Mouse (Mus musculus): ENCODE measurements at regions not wholly inside any gene's neighbourhood (a gene's known extent, or its start where the extent isn't known, plus 50 kb on each side); places are given as distances from the start of the nearest gene placed in this dataset.
A peak's percentile ranks its signal among the peaks of the same experiment; 100 is the strongest.
"Not testable (repeated sequence)": the region's sequence is repeated elsewhere in the genome, so short reads cannot be mapped to it uniquely, and the experiment has no call there.

DNA sequence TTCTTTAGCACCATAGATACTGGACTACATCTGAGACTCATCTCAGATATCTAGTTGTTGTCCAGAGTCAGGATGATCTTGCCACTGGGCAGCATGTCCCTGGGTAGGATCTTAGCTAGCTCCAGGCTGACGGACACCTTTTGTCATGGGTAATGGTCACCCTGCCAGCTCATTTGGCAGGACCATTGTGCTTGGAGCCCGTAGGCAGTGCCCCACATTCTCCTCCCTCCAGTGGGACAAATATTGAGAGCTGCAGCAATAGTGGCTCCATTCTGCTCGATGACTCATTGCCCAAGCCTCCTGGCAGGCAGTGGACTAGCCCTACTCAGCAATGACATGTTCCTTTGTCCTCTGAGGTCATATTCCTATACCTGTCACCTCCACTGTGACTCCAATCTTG lies 258.9 kb upstream of the Tmpo start:
- Histone ChIP-seq H3K9ac (ENCODE audit: low read length) (no peak overlapping the region), H3K27ac (replicated peaks in 1 of 2; ENCODE audit: control insufficient read depth in 1 of 2, insufficient read depth in 1 of 2, low read depth in 2 of 2, low read length in 2 of 2) (no peak overlapping the region), H3K4me1 (ENCODE audit: control insufficient read depth in 2 of 2, insufficient read depth in 2 of 2, low read length in 2 of 2) (peaks cover 8 to 36% of the 10 kb centered on the region in 2 experiments), H3K4me2 (ENCODE audit: low read length) (no peak overlapping the region), H3K36me3 (ENCODE audit: control insufficient read depth, insufficient read depth, low read length) (no peaks in the 10 kb centered on the region), H3K27me3 (ENCODE audit: control insufficient read depth, insufficient read depth, low read length) (no peaks in the 10 kb centered on the region), H3K4me3 (ENCODE audit: control insufficient read depth in 1 of 2, insufficient read depth in 1 of 2, low read depth in 1 of 2, low read length in 2 of 2) (no peak overlapping the region), H3K9me3 (ENCODE audit: control insufficient read depth, low read length) (no peaks in the 10 kb centered on the region)
- 55% methylated on average over 3 of the region's 3 CpGs for WGBS
- no peak; the same call in 1 of the 2 replicates for ATAC-seq (ENCODE audit: insufficient number of reproducible peaks, insufficient read depth, low FRiP score, low read depth)

DNA sequence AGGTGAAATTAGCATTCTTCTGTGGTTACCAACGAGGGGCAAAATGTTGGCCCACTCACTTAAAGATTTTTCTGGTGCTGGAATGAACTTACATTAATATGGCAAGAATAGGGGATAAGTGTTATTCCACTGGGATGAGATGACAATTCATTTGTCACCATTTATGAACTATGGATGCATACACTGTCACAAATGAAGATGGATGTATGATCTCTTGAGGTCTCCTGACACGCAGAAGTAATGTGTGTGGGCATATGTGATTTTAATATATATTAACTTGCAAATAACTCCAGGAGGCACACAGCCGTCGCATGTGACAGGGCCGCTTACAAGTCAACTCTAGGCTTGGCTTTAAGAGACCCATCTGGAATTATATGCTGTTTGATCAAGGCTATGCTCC lies 256.8 kb upstream of the Tmpo start:
- 93% methylated on average over 5 of the region's 5 CpGs for WGBS
- Histone ChIP-seq H3K27ac (replicated peaks in 1 of 2; ENCODE audit: control insufficient read depth in 1 of 2, insufficient read depth in 1 of 2, low read depth in 2 of 2, low read length in 2 of 2) (no peak overlapping the region), H3K9ac (ENCODE audit: low read length) (no peak overlapping the region), H3K27me3 (ENCODE audit: control insufficient read depth, insufficient read depth, low read length) (no peaks in the 10 kb centered on the region), H3K36me3 (ENCODE audit: control insufficient read depth, insufficient read depth, low read length) (no peaks in the 10 kb centered on the region), H3K4me3 (ENCODE audit: control insufficient read depth in 1 of 2, insufficient read depth in 1 of 2, low read depth in 1 of 2, low read length in 2 of 2) (no peak overlapping the region), H3K4me1 (ENCODE audit: control insufficient read depth in 2 of 2, insufficient read depth in 2 of 2, low read length in 2 of 2) (peaks cover 8 to 34% of the 10 kb centered on the region in 2 experiments), H3K9me3 (ENCODE audit: control insufficient read depth, low read length) (no peaks in the 10 kb centered on the region), H3K4me2 (ENCODE audit: low read length) (no peak overlapping the region)
- ATAC-seq (ENCODE audit: insufficient number of reproducible peaks, insufficient read depth, low FRiP score, low read depth), result no peak

DNA sequence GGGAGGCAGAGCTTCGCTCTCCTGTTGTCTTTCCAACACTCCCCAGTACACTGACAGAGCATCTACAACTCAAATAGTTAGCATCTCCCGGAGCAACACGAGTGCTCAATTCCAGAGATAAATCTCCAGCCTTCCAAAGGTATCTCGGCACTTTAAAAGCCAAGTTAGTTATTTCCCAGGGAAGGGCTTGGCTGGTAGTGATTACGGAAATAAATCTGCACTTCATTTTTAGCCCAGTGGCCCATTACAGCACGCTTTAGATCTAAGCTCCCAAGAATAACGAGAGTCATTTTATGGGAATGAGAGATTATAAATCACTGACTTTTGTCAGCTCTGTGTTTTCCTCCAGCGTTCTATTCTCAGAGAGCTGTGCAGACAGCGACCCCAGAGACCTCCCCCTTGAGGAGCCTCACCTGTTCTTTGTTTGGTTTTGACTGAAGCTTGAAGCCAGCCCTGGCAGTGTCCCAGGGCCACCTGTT lies 255.0 kb upstream of the Tmpo start:
- H3K9me3 ChIP-seq (ENCODE audit: control insufficient read depth, low read length), result no peaks in the 10 kb centered on the region
- peak overlapping the region; percentile 7; the same call in 1 of the 2 replicates for H3K4me2 ChIP-seq (ENCODE audit: low read length)
- ATAC-seq (ENCODE audit: insufficient number of reproducible peaks, insufficient read depth, low FRiP score, low read depth), result no peak
- H3K27ac ChIP-seq (replicated peaks in 1 of 2; ENCODE audit: control insufficient read depth in 1 of 2, insufficient read depth in 1 of 2, low read depth in 2 of 2, low read length in 2 of 2), result peak overlapping the region; percentile 47 to 51
- H3K4me1 ChIP-seq (ENCODE audit: control insufficient read depth in 2 of 2, insufficient read depth in 2 of 2, low read length in 2 of 2), result peaks cover 8 to 30% of the 10 kb centered on the region in 2 experiments
- no peaks in the 10 kb centered on the region for H3K27me3 ChIP-seq (ENCODE audit: control insufficient read depth, insufficient read depth, low read length)
- WGBS, result 22% methylated on average over 9 of the region's 9 CpGs
- H3K9ac ChIP-seq (ENCODE audit: low read length), result no peak overlapping the region
- H3K4me3 ChIP-seq (ENCODE audit: control insufficient read depth in 1 of 2, insufficient read depth in 1 of 2, low read depth in 1 of 2, low read length in 2 of 2), result no peak overlapping the region
- H3K36me3 ChIP-seq (ENCODE audit: control insufficient read depth, insufficient read depth, low read length), result no peaks in the 10 kb centered on the region

DNA sequence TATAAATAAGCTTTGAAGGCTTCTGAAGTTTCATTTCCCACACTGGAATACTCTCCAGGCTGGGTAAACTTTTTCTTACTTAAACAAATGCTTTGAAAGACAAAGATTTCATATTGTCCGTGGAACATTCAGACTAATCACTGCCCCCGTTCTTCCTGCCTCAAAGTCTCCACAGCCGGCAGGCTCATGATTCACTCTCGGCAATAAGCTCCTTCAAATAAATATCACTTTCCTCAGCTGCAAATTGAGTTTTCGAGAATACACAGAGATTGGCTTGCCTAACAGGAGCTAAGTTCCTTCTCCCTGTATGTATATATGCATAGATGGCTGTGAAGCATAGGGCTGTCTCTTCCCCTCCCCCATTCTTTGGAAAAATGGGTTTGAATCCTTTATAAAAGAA lies 249.2 kb upstream of the Tmpo start:
- ATAC-seq (ENCODE audit: insufficient number of reproducible peaks, insufficient read depth, low FRiP score, low read depth), result no peak
- Histone ChIP-seq H3K4me2 (ENCODE audit: low read length) (peak overlapping the region; percentile 45), H3K9me3 (ENCODE audit: control insufficient read depth, low read length) (no peaks in the 10 kb centered on the region), H3K27me3 (ENCODE audit: control insufficient read depth, insufficient read depth, low read length) (no peaks in the 10 kb centered on the region), H3K36me3 (ENCODE audit: control insufficient read depth, insufficient read depth, low read length) (no peaks in the 10 kb centered on the region), H3K4me3 (ENCODE audit: control insufficient read depth in 1 of 2, insufficient read depth in 1 of 2, low read depth in 1 of 2, low read length in 2 of 2) (no peak overlapping the region), H3K27ac (replicated peaks in 1 of 2; ENCODE audit: control insufficient read depth in 1 of 2, insufficient read depth in 1 of 2, low read depth in 2 of 2, low read length in 2 of 2) (peak overlapping the region in 1 of 2 experiments; percentile 58; a peak in 2 of 4 replicates), H3K4me1 (ENCODE audit: control insufficient read depth in 2 of 2, insufficient read depth in 2 of 2, low read length in 2 of 2) (peaks cover 3 to 14% of the 10 kb centered on the region in 2 experiments), H3K9ac (ENCODE audit: low read length) (peak overlapping the region; percentile 45; the same call in 1 of the 2 replicates)
- WGBS, result 41% methylated on average over 5 of the region's 5 CpGs

DNA sequence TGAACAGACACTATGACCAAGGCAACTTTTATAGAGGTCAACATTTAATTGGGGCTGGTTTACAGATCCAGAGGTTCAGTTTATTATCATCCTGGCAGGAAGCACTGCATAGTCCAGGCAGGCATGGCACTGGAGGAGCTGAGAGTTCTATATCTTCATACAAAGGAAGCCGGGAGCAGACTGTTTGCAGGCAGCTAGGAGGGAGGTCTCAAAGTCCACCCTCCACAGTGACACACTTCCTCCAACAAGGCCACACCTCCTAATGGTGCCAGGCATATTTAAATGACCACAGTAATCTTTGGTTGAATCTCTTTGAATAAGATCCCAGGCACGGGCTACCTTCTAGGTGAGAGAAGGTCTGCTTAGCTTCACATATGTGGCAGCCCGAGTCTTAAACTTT lies 245.5 kb upstream of the Tmpo start:
- Histone ChIP-seq H3K4me3 (ENCODE audit: control insufficient read depth in 1 of 2, insufficient read depth in 1 of 2, low read depth in 1 of 2, low read length in 2 of 2) (no peak overlapping the region), H3K9me3 (ENCODE audit: control insufficient read depth, low read length) (no peaks in the 10 kb centered on the region), H3K27ac (replicated peaks in 1 of 2; ENCODE audit: control insufficient read depth in 1 of 2, insufficient read depth in 1 of 2, low read depth in 2 of 2, low read length in 2 of 2) (no peak overlapping the region), H3K9ac (ENCODE audit: low read length) (no peak overlapping the region), H3K36me3 (ENCODE audit: control insufficient read depth, insufficient read depth, low read length) (no peaks in the 10 kb centered on the region), H3K4me1 (ENCODE audit: control insufficient read depth in 2 of 2, insufficient read depth in 2 of 2, low read length in 2 of 2) (peaks cover 3 to 14% of the 10 kb centered on the region in 2 experiments), H3K4me2 (ENCODE audit: low read length) (no peak overlapping the region), H3K27me3 (ENCODE audit: control insufficient read depth, insufficient read depth, low read length) (no peaks in the 10 kb centered on the region)
- ATAC-seq (ENCODE audit: insufficient number of reproducible peaks, insufficient read depth, low FRiP score, low read depth), result no peak
- WGBS, result 66% methylated on average over 3 of the region's 3 CpGs

DNA sequence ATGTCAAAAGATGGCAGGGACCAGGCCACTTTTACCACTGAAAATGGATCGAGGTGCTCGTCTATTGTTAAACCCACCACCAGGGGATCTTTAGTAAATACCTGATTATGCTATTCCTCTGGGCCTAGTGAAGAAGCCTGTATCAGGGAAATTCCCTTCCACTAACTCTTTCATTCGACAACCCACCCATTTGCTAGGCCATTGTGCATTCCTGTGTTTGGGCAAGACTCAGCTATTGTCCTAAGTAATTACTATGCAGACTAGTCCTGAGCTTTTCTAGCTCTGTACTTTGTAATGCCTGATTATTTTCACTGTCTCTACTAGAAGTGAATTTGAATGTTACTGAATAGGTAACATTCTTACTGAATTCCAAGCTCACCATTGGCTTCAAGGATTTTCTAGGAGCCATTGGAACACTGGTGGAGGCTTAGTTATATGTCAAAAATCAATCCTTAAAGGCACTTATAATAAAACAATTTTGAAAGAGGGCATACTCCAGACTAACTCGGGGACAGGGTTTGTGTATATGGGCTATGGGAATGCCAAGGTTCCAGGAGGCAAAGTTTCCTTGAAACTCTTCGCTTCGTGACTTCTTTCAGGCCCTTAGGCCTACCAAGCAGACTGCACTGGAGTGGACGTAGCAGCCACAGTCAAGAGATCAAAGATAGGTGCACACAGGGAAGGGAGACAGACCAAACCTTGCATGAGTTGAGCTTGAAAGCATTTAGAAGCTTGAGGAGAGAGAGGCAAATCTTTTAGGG lies 244.7 kb upstream of the Tmpo start:
- not testable (repeated sequence) for H3K27ac ChIP-seq (replicated peaks in 1 of 2; ENCODE audit: control insufficient read depth in 1 of 2, insufficient read depth in 1 of 2, low read depth in 2 of 2, low read length in 2 of 2); H3K27me3 ChIP-seq (ENCODE audit: control insufficient read depth, insufficient read depth, low read length); H3K9ac ChIP-seq (ENCODE audit: low read length); H3K9me3 ChIP-seq (ENCODE audit: control insufficient read depth, low read length); H3K36me3 ChIP-seq (ENCODE audit: control insufficient read depth, insufficient read depth, low read length); H3K4me3 ChIP-seq (ENCODE audit: control insufficient read depth in 1 of 2, insufficient read depth in 1 of 2, low read depth in 1 of 2, low read length in 2 of 2); H3K4me2 ChIP-seq (ENCODE audit: low read length); ATAC-seq (ENCODE audit: insufficient number of reproducible peaks, insufficient read depth, low FRiP score, low read depth)
- H3K4me1 ChIP-seq (ENCODE audit: control insufficient read depth in 2 of 2, insufficient read depth in 2 of 2, low read length in 2 of 2), result peaks cover 3 to 14% of the 10 kb centered on the region in 2 experiments
- 82% methylated on average over 7 of the region's 7 CpGs for WGBS

DNA sequence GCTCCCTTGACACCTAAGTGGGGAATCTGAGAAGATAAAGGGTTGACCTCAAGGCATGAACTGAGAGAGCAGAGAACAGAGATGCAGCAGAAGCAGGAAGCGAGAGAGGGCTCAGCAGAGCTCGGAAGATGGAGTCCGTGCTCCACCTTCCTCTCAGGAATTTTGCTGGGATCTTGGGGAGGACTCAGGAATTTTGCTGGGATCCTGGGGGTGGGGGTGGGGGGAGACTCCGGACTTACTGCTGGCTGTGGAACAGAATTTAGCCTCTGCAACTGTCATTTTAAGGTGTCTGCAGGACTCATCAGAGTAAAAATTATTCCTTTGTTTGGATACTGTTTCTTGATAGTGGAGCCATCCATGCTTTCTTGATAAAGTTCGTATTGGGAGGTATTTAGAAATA lies 243.7 kb upstream of the Tmpo start:
- H3K27ac ChIP-seq (replicated peaks in 1 of 2; ENCODE audit: control insufficient read depth in 1 of 2, insufficient read depth in 1 of 2, low read depth in 2 of 2, low read length in 2 of 2), result no peak overlapping the region
- no peaks in the 10 kb centered on the region for H3K27me3 ChIP-seq (ENCODE audit: control insufficient read depth, insufficient read depth, low read length)
- ATAC-seq (ENCODE audit: insufficient number of reproducible peaks, insufficient read depth, low FRiP score, low read depth), result no peak
- H3K4me1 ChIP-seq (ENCODE audit: control insufficient read depth in 2 of 2, insufficient read depth in 2 of 2, low read length in 2 of 2), result peaks cover 3 to 7% of the 10 kb centered on the region in 2 experiments
- H3K9me3 ChIP-seq (ENCODE audit: control insufficient read depth, low read length), result no peaks in the 10 kb centered on the region
- 54% methylated on average over 5 of the region's 5 CpGs for WGBS
- no peaks in the 10 kb centered on the region for H3K36me3 ChIP-seq (ENCODE audit: control insufficient read depth, insufficient read depth, low read length)
- H3K4me2 ChIP-seq (ENCODE audit: low read length), result no peak overlapping the region
- no peak overlapping the region for H3K4me3 ChIP-seq (ENCODE audit: control insufficient read depth in 1 of 2, insufficient read depth in 1 of 2, low read depth in 1 of 2, low read length in 2 of 2)
- H3K9ac ChIP-seq (ENCODE audit: low read length), result no peak overlapping the region

DNA sequence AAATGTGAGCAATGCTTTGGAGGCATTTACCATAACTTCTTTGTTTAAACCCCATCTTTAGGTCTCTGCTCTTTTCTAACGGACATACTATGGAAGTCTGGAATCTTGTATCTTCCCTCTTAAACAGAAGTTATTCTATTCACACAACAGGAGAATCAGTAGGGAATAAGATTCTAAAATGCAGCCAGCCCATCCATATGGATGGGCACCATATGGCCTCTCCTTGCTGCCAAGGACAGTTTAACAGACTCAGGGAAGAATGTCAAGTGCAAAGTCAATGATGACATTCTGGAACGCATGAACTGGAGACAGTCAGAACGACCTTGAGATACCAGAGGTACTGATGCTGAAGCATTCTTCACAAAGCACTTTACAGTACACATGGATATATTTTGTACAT lies 206.1 kb upstream of the Tmpo start:
- no peaks in the 10 kb centered on the region for H3K27me3 ChIP-seq (ENCODE audit: control insufficient read depth, insufficient read depth, low read length)
- no peak overlapping the region for H3K9ac ChIP-seq (ENCODE audit: low read length)
- no peaks in the 10 kb centered on the region for H3K36me3 ChIP-seq (ENCODE audit: control insufficient read depth, insufficient read depth, low read length)
- no peak overlapping the region for H3K27ac ChIP-seq (replicated peaks in 1 of 2; ENCODE audit: control insufficient read depth in 1 of 2, insufficient read depth in 1 of 2, low read depth in 2 of 2, low read length in 2 of 2)
- H3K4me2 ChIP-seq (ENCODE audit: low read length), result no peak overlapping the region
- 52% methylated on average over 3 of the region's 3 CpGs for WGBS
- no peak for ATAC-seq (ENCODE audit: insufficient number of reproducible peaks, insufficient read depth, low FRiP score, low read depth)
- H3K4me1 ChIP-seq (ENCODE audit: control insufficient read depth in 2 of 2, insufficient read depth in 2 of 2, low read length in 2 of 2), result no peaks in the 10 kb centered on the region
- 0 out of 2 replicates have a peak, but pooled peaks cover 3% of the 10 kb centered on the region for H3K9me3 ChIP-seq (ENCODE audit: control insufficient read depth, low read length)
- no peak overlapping the region for H3K4me3 ChIP-seq (ENCODE audit: control insufficient read depth in 1 of 2, insufficient read depth in 1 of 2, low read depth in 1 of 2, low read length in 2 of 2)
